Mouse (Mus musculus) splenic B cell, adult 2 months (primary cell): ENCODE data around the gene Dlg1.
"Not testable (repeated sequence)": the region's sequence is repeated elsewhere in the genome, so short reads cannot be mapped to it uniquely, and the experiment has no call there.

Source experiments
- DNase-seq: peaks from one replicate; pipeline ENCODE4 v3.0.0-alpha.2; 2011; ENCODE audit warnings: low read depth, low spot score
- H3K27me3 ChIP-seq: 2 replicates; pipeline ENCODE4 v1.6.1; 2012; ENCODE audit warnings: mild to moderate bottlenecking, low read length, moderate library complexity, mixed read lengths; ENCODE audit not compliant: control insufficient read depth, poor library complexity, insufficient read depth, severe bottlenecking
- H3K36me3 ChIP-seq: 2 replicates; pipeline ENCODE4 v1.6.1; 2012; ENCODE audit warnings: mild to moderate bottlenecking, low read length, moderate library complexity, mixed read lengths; ENCODE audit not compliant: control insufficient read depth, poor library complexity, insufficient read depth, severe bottlenecking

Gene Dlg1

GRCm38 (mm10) chr16:31682291-31682690 is 19.0 kb downstream of the Dlg1 start:
- H3K27me3 ChIP-seq, result no peaks in the 10 kb centered on the region
- no peaks in the 10 kb centered on the region for H3K36me3 ChIP-seq
- DNase-seq, result peak; percentile 41

GRCm38 (mm10) chr16:31683670-31684430 is 20.6 kb downstream of the Dlg1 start:
- DNase-seq, result no peak
- no peaks in the 10 kb centered on the region for H3K36me3 ChIP-seq
- H3K27me3 ChIP-seq, result no peaks in the 10 kb centered on the region

DNA sequence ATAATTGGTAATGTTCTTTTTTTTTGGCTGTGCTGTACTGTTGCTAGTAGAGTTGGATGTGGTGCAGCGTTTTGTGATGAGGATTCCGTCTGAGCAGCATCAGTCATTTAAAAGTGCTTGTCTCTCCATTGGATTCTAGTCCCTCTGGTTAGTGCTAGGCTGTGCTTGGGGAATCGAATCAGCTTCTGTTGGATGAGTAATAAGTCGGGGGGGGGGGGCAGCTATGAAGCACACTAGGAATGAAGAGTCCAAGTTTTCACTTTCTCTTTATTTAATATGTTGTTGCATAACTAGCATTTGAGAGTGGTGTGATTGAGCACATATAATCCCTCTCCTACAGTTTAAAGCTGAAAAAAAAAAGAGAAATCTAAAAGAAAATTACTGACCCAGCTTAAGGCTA is 21.5 kb downstream of the Dlg1 start:
- Histone ChIP-seq H3K36me3 (no peaks in the 10 kb centered on the region), H3K27me3 (no peaks in the 10 kb centered on the region)
- DNase-seq, result no peak

GRCm38 (mm10) chr16:31687766-31688165 is 24.5 kb downstream of the Dlg1 start:
- H3K27me3 ChIP-seq, result no peaks in the 10 kb centered on the region
- H3K36me3 ChIP-seq, result no peaks in the 10 kb centered on the region
- no peak for DNase-seq

DNA sequence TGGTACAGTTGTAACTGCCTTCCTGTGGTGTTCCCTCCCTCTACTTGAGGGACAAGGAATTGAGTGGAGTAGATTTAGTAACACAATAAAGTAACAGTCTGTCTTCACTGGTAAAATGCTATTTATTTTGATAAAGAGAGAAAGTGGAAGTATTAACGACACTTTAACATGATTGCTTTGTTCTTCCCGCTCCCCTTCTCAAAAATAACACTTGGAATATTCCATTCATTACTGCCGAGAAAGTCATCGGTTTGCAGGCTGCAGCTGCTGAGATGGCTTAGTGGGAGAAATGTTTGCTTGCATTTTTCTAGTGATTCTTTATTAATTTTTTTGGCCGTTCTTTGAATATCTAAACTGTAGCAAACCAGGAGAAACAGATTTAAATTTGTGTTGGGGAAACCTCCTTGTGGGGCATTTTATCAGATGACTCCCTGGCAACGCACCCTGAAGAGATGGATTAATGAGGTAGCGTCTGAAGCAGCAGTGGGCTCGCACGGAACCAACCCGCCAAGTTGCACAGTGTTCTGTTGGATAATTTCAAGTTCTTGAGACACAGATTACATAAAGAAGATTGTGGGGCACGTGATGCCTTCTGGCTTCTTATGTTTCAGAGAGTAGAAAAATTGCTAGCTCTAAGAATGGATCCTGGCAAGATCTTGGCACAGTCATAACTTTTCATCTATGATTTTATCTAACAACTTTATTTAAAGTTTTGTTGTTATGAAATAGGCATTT is 32.2 kb downstream of the Dlg1 start:
- H3K36me3 ChIP-seq, result no peaks in the 10 kb centered on the region
- DNase-seq, result no peak

DNA sequence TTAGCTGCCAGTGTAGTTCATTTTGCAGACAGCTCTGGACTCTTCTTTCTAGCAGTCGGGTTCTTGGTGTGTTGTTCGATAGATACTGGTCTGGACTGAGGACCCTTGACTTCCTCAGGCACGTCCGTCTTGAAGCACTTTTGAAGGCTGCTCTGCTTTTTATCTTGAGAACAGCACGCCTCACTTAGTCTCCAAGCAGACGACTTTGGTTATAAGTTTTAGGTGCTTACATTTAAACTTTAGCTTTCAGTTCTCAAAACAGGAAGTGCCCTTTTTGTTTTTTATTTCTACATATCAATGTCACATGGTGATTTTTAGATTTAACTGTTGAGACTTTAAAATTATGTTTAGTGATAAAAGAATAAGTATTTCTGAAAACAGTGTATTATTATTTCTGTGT is 33.1 kb downstream of the Dlg1 start:
- H3K36me3 ChIP-seq, result no peaks in the 10 kb centered on the region

More for the DNA sequence above, 32.2 kb downstream of the Dlg1 start:
- H3K27me3 ChIP-seq, result no peaks in the 10 kb centered on the region

DNA sequence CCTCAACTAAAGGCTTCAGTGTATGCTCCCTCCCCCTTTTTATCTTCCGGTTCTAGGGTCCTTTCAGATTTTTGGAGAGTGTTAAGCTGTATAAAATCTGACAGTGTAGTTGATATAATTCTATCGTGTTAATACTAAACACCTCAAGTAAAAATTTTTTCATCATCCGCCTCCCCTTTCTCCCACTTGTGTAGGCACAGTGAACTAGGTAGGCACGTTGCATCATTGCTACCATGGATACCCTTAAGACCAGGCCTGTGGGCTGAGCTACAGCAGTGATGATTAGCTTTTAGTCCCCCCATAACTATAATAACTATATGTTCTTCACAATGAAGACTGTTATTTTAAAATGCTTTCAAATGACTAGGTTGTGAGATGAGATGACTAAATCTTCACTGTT is 34.1 kb downstream of the Dlg1 start:
- DNase-seq, result no peak

More for the DNA sequence above, 33.1 kb downstream of the Dlg1 start:
- DNase-seq, result no peak
- no peaks in the 10 kb centered on the region for H3K27me3 ChIP-seq

GRCm38 (mm10) chr16:31705213-31705612 is 42.0 kb downstream of the Dlg1 start:
- no peaks in the 10 kb centered on the region for H3K36me3 ChIP-seq
- peak; percentile 33 for DNase-seq
- H3K27me3 ChIP-seq, result no peaks in the 10 kb centered on the region

More for the DNA sequence above, 34.1 kb downstream of the Dlg1 start:
- no peaks in the 10 kb centered on the region for H3K27me3 ChIP-seq
- no peaks in the 10 kb centered on the region for H3K36me3 ChIP-seq

DNA sequence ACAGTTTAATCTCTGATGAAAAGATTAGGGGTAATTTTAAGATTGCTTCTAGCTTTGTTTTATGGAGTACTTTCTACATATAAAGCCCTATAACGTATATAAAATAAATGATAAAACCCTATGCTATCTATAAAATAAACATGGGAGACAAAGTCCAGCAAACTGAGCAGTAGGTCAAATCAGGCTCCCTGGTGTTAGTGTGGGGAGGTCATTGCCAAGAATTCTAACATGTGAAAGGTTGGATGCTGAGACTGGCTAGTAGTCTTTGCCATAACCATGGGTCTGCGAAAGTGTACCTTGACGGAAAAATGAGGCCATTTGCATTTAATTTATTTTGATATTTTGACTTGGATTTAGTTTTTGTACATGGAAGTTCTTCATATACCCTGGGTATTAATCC is 42.7 kb downstream of the Dlg1 start:
- no peaks in the 10 kb centered on the region for H3K27me3 ChIP-seq
- no peak for DNase-seq
- H3K36me3 ChIP-seq, result no peaks in the 10 kb centered on the region

- H3K36me3 ChIP-seq, result no peaks in the 10 kb centered on the region
- no peaks in the 10 kb centered on the region for H3K27me3 ChIP-seq
Observed at GRCm38 (mm10) chr16:31707326-31707725, 44.1 kb downstream of the Dlg1 start.

DNA sequence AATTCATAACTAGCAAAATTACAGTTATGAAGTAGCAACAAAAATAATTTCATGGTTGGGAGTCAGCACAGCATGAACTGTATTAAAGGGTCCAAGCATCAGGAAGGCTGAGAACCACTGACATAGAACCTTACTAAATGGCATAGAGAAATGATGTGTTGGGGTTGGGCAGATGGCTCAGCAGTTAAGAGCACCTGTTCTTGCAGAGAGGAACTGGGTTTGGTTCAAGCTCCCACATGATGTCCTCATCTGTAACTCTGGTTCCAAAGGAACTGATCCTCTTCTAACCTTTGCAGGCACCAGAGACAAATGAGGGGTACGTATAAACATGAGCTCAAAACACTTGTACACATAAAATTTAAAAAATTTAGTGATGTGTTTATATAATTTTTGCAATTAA is 59.7 kb downstream of the Dlg1 start:
- Histone ChIP-seq H3K36me3 (no peaks in the 10 kb centered on the region), H3K27me3 (no peaks in the 10 kb centered on the region)
- peak; percentile 14 for DNase-seq

More at GRCm38 (mm10) chr16:31707326-31707725, 44.1 kb downstream of the Dlg1 start:
- no peak for DNase-seq

DNA sequence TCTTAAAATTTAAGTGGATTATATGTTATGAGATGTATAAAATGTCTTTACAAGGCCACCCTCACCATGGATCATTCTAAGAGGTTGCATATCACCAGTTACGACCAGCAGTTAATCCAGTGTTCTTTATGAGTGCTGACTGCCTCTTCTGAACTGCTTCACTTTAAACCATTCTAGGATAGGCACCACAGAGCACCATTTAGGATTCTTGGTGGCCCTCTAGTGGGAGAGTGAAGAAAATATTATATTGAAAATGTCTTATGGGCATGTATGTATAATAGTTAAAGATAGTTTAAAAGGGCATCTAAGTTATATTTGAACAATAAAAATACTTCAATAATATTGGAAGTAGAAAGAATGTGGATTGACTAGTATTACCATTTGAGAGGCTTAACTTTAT is 60.9 kb downstream of the Dlg1 start:
- DNase-seq, result peak; percentile 60

GRCm38 (mm10) chr16:31724818-31725217 is 61.6 kb downstream of the Dlg1 start:
- DNase-seq, result no peak
- Histone ChIP-seq H3K27me3 (no peaks in the 10 kb centered on the region), H3K36me3 (no peaks in the 10 kb centered on the region; the same call in 1 of the 2 replicates)

More for the DNA sequence above, 60.9 kb downstream of the Dlg1 start:
- no peaks in the 10 kb centered on the region; the same call in 1 of the 2 replicates for H3K36me3 ChIP-seq
- no peaks in the 10 kb centered on the region for H3K27me3 ChIP-seq

DNA sequence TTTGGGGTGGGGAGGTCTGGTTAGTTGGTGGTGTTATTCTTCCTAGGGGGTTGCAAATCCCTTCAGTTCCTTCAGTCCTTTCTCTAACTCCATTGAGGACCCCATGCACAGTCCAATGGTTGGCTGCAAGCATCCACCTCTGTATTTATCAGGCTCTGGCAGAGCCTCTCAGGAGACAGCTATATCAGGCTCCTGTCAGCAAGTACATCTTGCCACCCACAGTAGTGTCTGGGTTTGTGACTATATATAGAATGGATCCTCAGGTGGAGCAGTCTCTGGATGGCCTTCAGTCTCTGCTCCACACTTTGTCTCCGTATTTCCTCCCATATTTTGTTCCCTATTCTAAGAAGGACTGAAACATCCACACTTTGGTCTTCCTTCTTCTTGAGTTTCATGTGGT is 67.7 kb downstream of the Dlg1 start:
- not testable (repeated sequence) for H3K36me3 ChIP-seq, DNase-seq, H3K27me3 ChIP-seq

- no peaks in the 10 kb centered on the region for H3K27me3 ChIP-seq
- DNase-seq, result no peak
- H3K36me3 ChIP-seq, result no peaks in the 10 kb centered on the region
Observed at GRCm38 (mm10) chr16:31737081-31737480, 73.8 kb downstream of the Dlg1 start.
